Mouse (Mus musculus): ENCODE measurements around the gene Zfp663.

Zfp663 gene

DNA sequence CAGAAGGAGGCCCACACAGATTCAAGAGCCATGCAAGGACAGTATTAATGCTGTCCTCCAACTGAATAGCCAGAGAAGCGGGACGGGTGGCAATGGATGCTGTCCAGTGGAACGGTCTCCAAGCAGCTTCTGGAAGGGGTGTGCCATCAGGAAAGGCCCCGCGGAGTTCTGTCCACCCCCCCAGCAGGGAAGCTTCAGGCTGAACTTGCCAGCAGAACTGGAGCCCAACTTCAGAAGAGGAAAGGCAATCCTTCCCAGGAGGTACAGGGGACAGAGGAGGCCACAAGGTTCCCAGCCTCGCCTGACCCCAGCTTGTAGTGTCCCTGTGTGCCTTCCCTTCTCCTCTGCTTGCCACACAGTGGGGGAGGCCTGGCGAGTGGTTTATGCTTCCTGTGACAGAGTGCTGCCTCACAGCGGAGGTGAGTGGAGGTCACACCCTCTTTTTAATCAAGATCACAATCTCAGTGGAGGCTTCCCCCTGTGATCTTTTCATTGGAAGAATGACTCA is 47.1 kb downstream of the Zfp663 start:
- no peak for DNase-seq (ENCODE audit: low spot score in 2 of 2)

- peak in 1 of 2 experiments; percentile 46 for DNase-seq (ENCODE audit: low spot score in 2 of 2)
Observed at GRCm38 (mm10) chr2:165320531-165321150, 47.9 kb downstream of the Zfp663 start.

GRCm38 (mm10) chr2:165319503-165319902 is 49.0 kb downstream of the Zfp663 start:
- DNase-seq (ENCODE audit: low spot score in 2 of 2) = no peak

DNA sequence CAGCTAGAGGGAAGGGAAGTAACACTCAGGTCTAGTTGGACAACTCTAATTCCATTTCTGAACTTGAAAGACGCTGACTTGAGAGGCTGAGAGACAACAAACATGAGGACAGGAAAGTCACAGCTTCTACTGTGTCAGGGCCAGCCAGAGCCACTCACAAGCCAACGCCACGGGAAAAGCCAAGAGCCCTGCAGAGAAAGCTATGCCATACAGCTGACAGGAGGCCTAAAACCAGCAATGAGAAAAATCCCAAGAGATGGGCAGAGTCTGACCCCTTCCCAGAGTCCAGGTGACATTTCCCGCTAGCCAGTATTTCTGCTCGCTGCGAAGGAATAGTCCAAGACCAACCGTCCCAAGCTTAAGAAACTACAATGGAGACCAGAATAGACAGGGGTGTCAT is 49.6 kb downstream of the Zfp663 start:
- DNase-seq (ENCODE audit: low spot score in 2 of 2) = no peak

DNA sequence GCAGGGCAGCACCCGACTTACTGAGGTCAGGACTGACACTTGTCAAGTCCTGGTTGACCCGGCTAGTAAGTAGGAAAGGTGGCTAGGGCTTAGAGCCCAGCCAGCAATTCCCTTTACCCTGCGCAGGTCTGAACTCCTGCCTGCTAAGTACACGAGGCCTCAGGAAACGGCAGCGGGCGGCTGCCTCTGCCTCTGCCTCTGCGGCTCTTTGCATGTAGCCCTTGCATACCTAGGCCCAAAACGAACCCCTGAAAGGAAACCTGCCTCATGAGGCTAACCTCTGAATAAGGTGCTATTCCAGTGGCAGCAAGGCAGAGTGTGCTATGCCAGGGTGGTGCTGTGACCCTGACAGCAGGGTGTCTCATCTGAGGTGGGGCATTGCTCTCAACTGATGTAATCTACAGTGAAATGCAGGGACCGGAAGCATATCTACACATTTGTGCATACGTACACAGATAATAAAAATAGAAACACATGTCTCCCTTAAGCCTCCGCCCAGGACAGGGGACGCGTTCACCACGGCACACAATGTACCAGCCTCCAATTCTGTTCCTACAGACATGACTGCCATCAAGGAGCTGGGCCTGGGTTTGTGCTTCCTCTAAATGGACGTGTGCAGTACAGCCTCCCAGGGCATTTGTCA is 50.8 kb downstream of the Zfp663 start:
- DNase-seq (ENCODE audit: low spot score in 2 of 2) = no peak

- DNase-seq (ENCODE audit: low spot score in 2 of 2) = peak in 1 of 2 experiments; percentile 56
Observed at GRCm38 (mm10) chr2:165316837-165317473, 51.6 kb downstream of the Zfp663 start.

DNA sequence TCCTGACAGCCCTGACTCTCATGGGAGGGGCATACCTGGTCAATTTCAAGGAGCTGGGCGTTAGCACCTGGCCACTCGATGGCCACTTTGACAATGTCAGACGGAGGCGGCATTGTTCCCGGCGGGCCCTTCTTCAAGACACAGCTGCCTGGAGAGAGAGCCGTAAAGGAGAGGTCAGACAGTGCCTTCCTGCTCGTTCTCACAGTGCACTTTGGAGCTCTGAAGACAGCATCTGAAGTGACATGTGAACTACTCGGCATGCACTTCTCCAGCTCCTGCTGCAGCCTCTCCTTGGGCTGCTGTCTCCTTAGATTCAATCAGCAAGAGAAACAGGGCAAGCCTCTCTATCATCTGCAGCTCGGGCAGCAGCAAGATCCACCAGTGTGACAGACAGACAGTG is 52.3 kb downstream of the Zfp663 start:
- no peak for DNase-seq (ENCODE audit: low spot score in 2 of 2)

GRCm38 (mm10) chr2:165314197-165314596 is 54.3 kb downstream of the Zfp663 start:
- no peak for DNase-seq (ENCODE audit: low spot score in 2 of 2)

DNA sequence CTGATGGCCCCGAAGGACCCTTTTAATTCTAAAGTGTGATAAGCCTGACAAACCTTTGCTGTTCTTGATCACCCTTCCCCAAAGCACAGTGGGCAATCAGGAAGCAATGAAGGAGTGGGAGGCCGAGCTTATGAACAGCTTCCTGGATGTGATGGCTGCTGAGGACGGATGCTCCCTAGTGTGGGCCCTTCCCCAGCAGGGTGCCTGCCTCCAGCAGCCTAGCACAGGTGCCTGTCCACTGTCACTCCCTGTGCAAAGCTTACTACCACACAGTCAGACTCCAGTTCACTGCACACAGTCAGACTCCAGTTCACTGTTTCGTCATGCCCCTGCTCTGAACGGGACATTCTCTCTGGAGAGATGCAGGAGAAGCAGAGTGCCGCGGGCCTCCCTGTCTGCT is 56.1 kb downstream of the Zfp663 start:
- DNase-seq (ENCODE audit: low spot score in 2 of 2) = no peak

- no peak for DNase-seq (ENCODE audit: low spot score in 2 of 2)
Observed at GRCm38 (mm10) chr2:165311577-165311976, 57.0 kb downstream of the Zfp663 start.

DNA sequence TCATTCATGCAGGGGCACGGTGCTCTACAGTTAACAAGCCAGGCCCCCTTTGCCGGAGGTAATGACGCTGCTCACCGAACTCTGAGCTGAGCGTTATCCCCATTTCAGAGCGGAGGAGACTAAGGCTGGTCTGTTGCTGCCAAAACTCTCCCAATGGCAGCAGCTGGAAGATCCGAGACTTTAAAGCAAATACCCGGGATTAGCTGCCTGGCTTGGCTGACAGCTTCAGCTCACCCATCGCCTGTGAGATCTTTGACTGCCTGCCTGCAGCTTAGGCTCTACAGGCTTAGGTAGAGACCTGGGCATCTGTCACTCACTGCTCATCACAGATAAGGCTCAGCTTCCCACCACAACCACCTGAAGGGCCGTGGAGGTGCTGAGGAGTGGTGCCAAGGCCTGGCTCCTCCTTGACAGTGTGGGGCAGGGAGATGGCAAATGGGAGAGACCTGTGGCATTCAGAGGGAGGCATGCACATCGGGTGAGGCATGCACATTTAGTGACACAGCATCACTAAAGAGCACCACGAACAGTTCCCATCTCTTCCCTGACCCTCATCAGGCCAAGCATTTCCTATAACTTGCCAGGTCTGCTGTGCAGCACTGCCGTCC is 57.6 kb downstream of the Zfp663 start:
- DNase-seq (ENCODE audit: low spot score in 2 of 2) = no peak

- DNase-seq (ENCODE audit: low spot score in 2 of 2) = no peak
Observed at GRCm38 (mm10) chr2:165307801-165308200, 60.7 kb downstream of the Zfp663 start.

DNA sequence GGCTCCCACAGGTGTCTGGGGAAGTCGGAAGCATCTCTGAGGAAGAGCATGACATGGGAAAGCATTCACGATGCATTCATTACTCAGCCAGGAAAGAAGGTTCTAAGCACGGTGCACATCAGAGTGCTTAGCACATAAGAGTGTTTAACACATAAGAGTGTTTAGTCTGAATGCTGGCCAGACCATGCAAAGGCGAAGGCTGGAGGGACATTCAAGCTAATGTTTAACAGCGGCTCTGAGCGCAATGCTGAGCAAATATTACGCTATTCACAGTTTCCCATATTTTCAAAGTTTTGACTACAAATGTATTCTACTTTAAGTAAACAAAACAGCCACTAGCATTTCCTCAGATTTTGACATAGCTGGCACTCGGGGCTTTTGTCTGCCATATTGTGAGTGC is 63.1 kb downstream of the Zfp663 start:
- no peak for DNase-seq (ENCODE audit: low spot score in 2 of 2)

GRCm38 (mm10) chr2:165304819-165305218 is 63.7 kb downstream of the Zfp663 start:
- DNase-seq (ENCODE audit: low spot score in 2 of 2) = no peak

DNA sequence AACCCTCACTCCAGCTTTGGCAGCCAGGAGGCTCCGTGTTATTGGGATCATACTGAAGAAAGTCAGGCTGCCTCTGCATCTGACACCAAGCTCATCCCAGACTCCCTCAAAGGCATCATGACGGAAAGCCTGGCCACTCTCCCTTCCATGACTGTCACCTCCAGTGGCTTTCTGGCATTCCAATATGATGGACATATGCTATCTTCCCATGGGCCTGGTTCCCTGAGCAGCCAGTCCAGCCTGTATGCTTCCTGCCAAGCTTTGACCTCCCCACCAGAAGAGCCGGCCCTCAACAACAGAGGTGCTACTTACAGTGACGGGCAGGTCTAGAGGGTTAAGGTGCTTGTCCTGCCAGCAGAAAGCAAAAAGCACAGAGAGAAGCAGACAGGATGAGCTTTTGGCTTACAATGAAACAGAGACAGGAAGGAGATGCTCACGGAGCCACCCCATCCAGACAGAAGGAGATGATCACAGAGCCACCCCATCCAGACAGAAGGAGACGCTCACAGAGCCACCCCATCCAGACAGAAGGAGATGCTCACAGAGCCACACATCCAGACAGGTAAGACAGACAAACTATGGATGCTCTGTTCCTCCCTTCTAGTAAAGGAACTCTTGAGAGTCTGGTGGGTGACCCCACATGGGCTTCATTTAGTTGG is 65.0 kb downstream of the Zfp663 start:
- no peak for DNase-seq (ENCODE audit: low spot score in 2 of 2)

GRCm38 (mm10) chr2:165301409-165301808 is 67.1 kb downstream of the Zfp663 start:
- no peak for DNase-seq (ENCODE audit: low spot score in 2 of 2)

All from frontal cortex, postnatal 25 days (tissue).